Mouse (Mus musculus): ENCODE data around the gene Slc31a1.

Gene Slc31a1

GRCm38 (mm10) chr4:62364299-62364698, 3.8 kb downstream of the Slc31a1 start:
- no peak for DNase-seq (ENCODE audit: low spot score)

GRCm38 (mm10) chr4:62366291-62366690, 5.8 kb downstream of the Slc31a1 start:
- no peak for DNase-seq (ENCODE audit: low spot score)

- no peak for DNase-seq (ENCODE audit: low spot score)
These were observed 7.1 kb downstream of the Slc31a1 start for GRCm38 (mm10) chr4:62367586-62367985.

GRCm38 (mm10) chr4:62369091-62369490, 8.6 kb downstream of the Slc31a1 start:
- no peak for DNase-seq (ENCODE audit: low spot score)

- no peak for DNase-seq (ENCODE audit: low spot score)
These were observed 11.9 kb downstream of the Slc31a1 start for GRCm38 (mm10) chr4:62372410-62372809.

GRCm38 (mm10) chr4:62372818-62373520, 12.4 kb downstream of the Slc31a1 start:
- no peak for DNase-seq (ENCODE audit: low spot score)

- DNase-seq (ENCODE audit: low spot score) = no peak
These were observed 13.1 kb downstream of the Slc31a1 start for GRCm38 (mm10) chr4:62373668-62374067.

- DNase-seq (ENCODE audit: low spot score) = no peak
These were observed 13.8 kb downstream of the Slc31a1 start for GRCm38 (mm10) chr4:62374342-62374741.

- no peak for DNase-seq (ENCODE audit: low spot score)
These were observed 15.6 kb downstream of the Slc31a1 start for GRCm38 (mm10) chr4:62376123-62376522.

GRCm38 (mm10) chr4:62379724-62380381, 19.3 kb downstream of the Slc31a1 start:
- no peak for DNase-seq (ENCODE audit: low spot score)

- no peak for DNase-seq (ENCODE audit: low spot score)
These were observed 22.7 kb downstream of the Slc31a1 start for GRCm38 (mm10) chr4:62383207-62383606.

- no peak for DNase-seq (ENCODE audit: low spot score)
These were observed 23.2 kb downstream of the Slc31a1 start for GRCm38 (mm10) chr4:62383752-62384151.

- DNase-seq (ENCODE audit: low spot score) = no peak
These were observed 23.6 kb downstream of the Slc31a1 start for GRCm38 (mm10) chr4:62384159-62384558.

GRCm38 (mm10) chr4:62385439-62385838, 24.9 kb downstream of the Slc31a1 start:
- DNase-seq (ENCODE audit: low spot score) = no peak

GRCm38 (mm10) chr4:62389592-62390512, 29.3 kb downstream of the Slc31a1 start:
- no peak for DNase-seq (ENCODE audit: low spot score)

GRCm38 (mm10) chr4:62391892-62392291, 31.4 kb downstream of the Slc31a1 start:
- DNase-seq (ENCODE audit: low spot score) = no peak

GRCm38 (mm10) chr4:62393459-62393858, 32.9 kb downstream of the Slc31a1 start:
- DNase-seq (ENCODE audit: low spot score) = no peak

- DNase-seq (ENCODE audit: low spot score) = no peak
These were observed 35.3 kb downstream of the Slc31a1 start for GRCm38 (mm10) chr4:62395806-62396205.

- no peak for DNase-seq (ENCODE audit: low spot score)
These were observed 37.3 kb downstream of the Slc31a1 start for GRCm38 (mm10) chr4:62397616-62398365.

GRCm38 (mm10) chr4:62398956-62399355, 38.4 kb downstream of the Slc31a1 start:
- no peak for DNase-seq (ENCODE audit: low spot score)

- DNase-seq (ENCODE audit: low spot score) = no peak
These were observed 45.6 kb downstream of the Slc31a1 start for GRCm38 (mm10) chr4:62406133-62406532.
